Mouse (Mus musculus) adrenal gland, postnatal 25 days (tissue): ENCODE measurements around the gene Ddx51. TPM values are rescaled to one million over a fixed set of nuclear protein-coding genes. Genes with fewer than 3 reads are reported as not detected.

Experiments used
- DNase-seq: peaks from one replicate; pipeline ENCODE4 v3.0.0; 2021; ENCODE audit warnings: mixed read lengths
- microRNA-seq, 2 experiments: library from miRNA; unstranded; fragments of <30 nt; microRNA quantifications; one replicate each; pipeline ENCODE4 v1.2.0; 2021
- total RNA-seq: library from RNA; stranded (reverse); gene quantifications from 2 replicates; pipeline ENCODE4 v1.2.3, GENCODE M21; 2021

The Ddx51 gene
- total RNA-seq, 1 experiment from 2014 or later = 19.6 TPM

DNA sequence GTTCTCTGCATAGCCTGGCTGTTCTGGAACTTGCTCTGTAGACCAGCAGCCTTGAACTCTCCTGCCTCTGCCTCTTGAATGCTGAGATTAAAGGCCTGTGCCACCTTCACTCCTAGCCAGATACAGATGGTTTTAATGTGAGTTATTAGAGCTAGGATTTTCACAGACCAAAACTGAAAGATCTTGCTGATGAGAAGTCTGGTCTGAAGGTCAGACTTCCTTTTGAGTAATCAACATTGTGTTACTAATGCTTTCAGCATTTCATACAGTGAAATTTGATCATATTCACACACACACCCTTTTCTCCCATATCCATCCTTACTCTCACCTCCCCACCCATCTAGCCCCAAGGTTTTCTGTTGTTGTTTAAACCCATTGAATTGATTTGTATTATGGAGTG, 6.4 kb downstream of the Ddx51 start:
- no peak for DNase-seq

DNA sequence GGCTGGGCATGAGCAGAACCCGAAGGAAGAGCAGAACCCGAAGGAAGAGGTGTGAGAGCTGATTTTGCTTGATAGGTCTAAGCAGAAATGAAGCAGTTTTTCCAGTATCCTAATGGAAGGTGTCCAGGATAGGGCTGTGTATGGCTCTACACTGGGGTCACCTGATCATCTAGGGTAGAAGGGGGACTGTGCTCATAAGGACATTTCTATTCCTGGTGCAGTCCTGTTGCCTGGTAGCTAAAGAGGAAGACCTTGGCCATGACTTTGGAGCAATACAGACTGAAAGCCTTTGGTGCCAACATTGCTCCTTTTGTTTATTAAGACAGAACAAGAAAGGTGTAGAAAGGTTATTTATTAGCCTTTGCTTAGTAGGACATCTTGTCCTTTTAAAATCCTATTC, 10.8 kb downstream of the Ddx51 start:
- DNase-seq = no peak

DNA sequence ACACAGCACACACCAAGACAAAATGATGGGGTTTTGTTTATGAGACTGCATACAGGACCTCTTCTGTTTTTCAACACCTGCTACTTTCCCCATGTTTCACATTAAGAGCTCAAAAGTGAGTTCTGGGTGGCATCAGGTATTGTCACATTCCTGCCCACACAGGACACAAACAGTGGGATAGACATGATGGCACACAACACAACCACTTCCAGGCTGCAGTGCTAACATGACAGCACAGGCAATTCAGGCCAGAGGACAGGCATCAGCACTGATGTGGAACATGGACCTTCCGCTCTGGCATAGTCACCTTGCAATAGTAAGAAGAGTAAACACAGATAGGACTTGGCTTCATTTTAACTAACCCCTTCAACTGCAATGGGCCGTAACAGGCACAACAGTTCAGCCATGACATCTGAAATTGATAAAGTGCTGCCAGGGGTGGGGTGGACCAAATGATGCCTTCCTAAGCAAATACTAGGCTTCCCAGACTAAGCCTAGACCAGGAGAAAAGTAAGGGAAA, 11.6 kb downstream of the Ddx51 start:
- no peak for DNase-seq

DNA sequence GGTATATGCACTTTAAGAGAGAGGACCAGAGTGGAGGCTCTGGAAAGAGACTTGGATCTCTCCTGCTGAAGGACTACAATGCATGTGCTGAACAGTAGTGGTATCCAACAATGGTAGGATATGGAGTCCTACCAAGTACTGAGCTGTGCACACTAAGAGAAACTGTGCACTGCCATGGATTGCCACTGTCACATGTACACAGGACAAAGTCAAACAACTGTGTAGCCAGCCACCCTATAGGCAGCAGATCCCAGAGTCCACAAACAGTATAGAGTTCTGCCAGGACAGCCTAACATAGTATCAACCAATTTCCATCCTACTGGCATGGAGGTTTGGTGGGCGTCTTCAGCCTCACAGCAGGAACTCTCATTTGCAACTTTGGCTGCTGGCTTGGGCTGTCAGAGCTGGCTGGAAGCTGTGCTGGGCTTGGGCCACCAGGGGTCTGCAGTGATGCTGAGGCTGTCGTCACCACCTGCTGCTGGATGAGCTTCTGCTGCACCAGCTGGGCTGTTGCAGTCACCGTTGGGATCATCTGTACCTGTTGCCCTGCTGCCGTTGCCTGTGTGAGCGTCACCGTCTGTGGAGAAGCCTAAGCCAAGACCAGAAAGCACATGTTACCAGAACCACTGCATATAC, 12.4 kb downstream of the Ddx51 start:
- DNase-seq = no peak

DNA sequence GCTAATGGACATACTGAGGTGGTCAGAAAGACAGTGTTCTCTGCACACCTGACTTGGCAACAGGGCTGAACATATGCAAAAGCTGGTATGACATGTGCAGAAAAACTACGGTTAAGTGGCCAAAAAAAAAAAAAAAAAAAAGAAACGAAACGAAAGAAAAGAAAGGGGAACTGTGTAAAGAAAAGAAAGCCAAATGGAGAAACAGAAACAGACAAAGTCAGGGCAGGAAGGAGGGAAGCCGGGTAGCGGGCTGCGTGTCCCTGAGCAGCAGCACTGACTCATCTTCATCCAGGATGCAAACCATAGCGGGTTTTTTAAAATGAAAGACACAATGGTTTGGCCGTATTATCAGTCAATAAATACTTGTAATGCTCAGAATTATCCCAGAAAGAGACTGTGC, 28.8 kb downstream of the Ddx51 start:
- no peak for DNase-seq

DNA sequence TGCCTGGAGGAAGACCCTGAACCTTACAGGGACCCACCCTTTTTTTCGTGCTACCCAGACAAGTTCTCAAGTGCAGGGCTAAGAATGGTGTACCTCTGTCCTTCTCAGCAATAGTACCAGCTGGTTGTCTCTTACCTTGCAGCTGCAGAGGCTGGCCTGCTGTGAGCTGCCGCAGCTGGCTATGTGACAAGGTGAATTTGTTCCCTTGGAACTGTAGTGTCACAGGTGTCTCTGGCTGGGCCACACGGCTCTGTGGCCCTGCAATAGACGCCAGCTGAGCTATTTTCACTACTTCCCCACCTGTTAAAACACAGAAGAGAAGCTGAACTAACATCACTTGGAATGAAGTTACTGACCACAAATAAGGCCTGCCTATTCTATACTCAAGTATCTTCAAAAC, 45.4 kb downstream of the Ddx51 start:
- DNase-seq = no peak

DNA sequence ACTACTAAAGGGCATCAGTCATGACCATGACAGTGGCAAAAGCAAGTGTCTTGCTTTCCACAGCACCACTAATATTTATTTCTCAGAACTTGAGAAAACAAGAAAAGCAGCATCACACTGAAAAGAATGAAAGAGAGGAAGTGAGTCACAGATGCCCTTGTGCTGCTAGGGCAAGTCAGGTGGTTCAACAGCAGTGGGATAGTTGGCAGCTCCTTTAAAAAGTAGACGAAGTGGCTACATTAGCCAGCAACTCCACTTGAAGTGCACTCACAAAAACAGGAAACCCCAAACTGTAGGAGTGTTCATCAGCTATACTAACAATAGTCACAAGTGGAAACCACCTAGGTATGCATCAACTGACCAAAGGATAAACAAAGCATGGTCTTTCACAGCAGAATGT, 50.8 kb downstream of the Ddx51 start:
- DNase-seq = no peak

DNA sequence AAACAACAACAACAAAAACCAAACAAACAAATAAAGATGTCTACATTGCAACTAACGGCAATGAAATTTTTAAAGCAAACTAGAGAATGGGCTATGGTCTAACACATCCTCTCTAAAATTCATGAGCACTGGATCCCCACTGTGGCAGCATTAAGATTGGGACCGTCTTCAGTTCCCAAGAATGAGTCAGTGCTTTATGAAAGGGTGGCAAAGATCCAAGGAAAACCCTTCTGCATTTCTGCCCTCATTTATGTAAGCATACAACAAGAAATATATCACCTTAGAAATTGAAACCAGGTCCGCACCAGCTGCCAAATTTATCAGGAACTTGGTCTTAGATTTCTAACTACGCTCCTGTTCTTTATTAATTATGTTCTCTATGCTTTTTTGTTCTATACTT, 56.0 kb downstream of the Ddx51 start:
- no peak for DNase-seq

Small RNA genes within 50 kb of the gene (microRNA-seq; reads per million reads assigned to microRNA genes)
- gene Mir7026 = 0.69 to 1.1 reads per million in 2 experiments

Other genes starting within 250 kb of the Ddx51 start
- gene Fbrsl1, start 204.9 kb upstream of the Ddx51 start, total RNA-seq = 71.5 and 81.3 TPM in 2 replicates
- 0.09 and 0.33 TPM in 2 replicates for gene Galnt9, start 109.1 kb upstream of the Ddx51 start, total RNA-seq
- 17.6 and 28.2 TPM in 2 replicates for gene Noc4l, start within 50 bp of the Ddx51 start, total RNA-seq
- gene Ep400, start 117.3 kb downstream of the Ddx51 start, total RNA-seq = 64.8 and 96.4 TPM in 2 replicates
- gene Pus1, start 127.2 kb downstream of the Ddx51 start, total RNA-seq = 51.6 and 56.1 TPM in 2 replicates
- gene Ulk1, start 156.6 kb downstream of the Ddx51 start, total RNA-seq = 61.5 and 61.8 TPM in 2 replicates
- 16.9 and 17.8 TPM in 2 replicates for gene Hscb, start 186.3 kb downstream of the Ddx51 start, total RNA-seq
- 4.1 and 7.6 TPM in 2 replicates for gene Chek2, start 186.5 kb downstream of the Ddx51 start, total RNA-seq
- gene Ttc28, start 226.4 kb downstream of the Ddx51 start, total RNA-seq = 19.6 and 22.9 TPM in 2 replicates